Mouse (Mus musculus) neural tube, embryonic 10.5 days (tissue): ENCODE measurements around the gene Rtl8a.
"Not testable (repeated sequence)": the region's sequence is repeated elsewhere in the genome, so short reads cannot be mapped to it uniquely, and the experiment has no call there.

Experiments
- DNase-seq: peaks from one replicate; pipeline ENCODE4 v3.0.0-alpha.2; 2017; ENCODE audit warnings: low spot score; ENCODE audit errors: extremely low spot score

The Rtl8a gene

DNA sequence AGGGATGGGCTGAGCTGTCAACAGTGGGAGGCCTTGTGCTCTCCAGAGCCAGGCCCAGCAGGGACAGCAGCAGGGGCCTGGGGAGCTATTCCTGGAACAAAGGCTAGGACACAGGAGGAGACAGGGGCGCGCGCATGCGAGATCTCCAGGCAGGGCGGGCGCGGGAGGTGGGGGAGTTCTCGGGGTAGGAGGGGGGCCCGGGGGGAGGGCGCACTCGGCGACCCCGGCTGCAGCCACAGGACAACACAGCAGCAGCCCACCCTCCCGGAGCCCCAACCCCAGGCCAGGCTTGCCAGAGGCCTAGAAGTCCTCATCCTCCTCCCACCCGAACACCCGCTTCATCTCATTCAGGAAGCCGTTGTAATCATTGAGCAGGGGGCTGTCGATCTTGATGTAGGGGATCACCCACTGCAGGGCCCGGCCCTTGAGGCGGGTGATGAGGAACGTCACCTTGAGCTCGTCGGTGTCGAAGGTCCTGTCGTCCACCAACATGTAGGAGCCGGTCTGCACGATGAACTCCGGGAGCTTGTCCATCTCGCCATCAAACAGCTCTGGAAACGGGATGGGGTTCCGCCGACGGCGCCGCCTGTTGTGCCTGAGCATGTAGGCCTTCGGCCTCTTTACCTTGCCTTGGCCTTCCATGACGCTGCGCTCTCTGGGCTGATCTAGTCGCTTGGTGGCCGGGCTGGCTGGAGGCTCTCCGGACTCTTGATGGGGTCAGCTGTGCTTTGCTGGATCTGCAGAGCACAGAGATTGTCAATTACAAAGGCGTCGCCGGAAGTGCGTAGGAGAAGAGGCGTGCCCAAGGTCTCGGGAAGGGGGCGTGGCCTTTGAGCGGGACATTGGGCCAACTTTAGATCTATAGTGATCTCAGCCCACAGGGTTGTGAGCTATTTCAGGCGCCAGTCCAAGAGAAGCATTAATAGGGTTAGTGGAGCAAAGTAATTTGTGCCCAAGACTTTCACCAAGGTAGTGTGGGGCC, at the start of gene Rtl8a:
TSS of gene Rtl8a (minus strand) at position 703 of the 982 bp plus-strand sequence.
- peak; percentile 69 for DNase-seq

DNA sequence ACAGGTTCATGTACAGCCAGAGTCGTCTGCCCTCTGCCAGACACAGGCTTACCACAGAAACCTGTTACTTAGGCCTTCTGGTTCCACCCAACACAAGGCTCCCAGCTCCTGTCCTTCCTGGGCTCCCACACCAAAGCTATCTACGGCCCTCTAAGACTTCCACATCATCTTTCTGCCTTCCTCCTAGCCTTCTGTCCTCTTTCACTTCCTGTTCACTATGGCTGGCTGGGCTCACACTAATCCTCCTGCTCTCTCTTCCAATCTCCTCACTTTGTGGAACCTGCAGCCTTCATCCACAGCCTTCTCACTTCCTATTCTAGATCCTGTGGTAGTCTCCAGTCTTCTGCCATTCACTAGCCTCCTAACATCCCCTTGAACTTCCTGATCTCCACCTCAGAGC, 49.7 kb upstream of the Rtl8a start:
- DNase-seq, result no peak

DNA sequence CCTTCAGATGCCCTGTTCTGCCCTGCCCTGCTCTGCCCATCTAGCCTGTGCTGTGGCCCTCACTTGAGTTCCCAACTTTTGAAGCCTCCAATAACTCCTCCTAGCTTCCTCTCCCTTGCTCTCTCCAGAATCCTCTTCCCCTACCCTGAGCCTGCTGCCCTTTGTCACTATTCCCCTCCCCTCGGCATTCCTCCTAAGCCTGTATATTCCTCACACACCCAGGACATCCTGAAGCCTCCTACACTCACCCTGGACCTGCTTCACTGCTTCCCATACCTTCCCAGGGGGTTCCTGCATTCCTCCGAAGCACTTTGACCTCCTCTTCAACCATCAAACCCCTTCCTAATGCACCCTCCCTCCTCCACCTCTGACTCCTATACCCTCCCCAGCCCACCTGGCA, 48.6 kb upstream of the Rtl8a start:
- no peak for DNase-seq

DNA sequence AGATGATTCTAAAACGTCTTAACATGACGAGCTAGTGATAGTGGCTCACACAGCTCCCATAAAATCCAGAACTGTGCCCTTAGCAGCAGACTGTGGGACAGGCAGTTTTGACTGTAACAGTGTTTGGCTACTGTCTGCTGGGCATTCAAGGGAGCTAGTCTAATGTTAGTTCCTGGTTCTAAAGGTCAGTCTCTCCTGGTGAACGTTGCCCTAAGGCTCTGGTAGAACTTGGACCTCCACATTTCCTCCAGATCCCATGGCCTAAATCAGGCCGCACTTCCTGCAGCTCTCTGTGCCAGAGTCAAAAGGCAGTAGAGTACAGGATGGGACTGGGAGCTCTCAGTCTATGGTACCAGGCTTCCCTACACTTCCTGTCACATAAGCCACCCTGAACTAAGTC, 41.2 kb upstream of the Rtl8a start:
- not testable (repeated sequence) for DNase-seq

DNA sequence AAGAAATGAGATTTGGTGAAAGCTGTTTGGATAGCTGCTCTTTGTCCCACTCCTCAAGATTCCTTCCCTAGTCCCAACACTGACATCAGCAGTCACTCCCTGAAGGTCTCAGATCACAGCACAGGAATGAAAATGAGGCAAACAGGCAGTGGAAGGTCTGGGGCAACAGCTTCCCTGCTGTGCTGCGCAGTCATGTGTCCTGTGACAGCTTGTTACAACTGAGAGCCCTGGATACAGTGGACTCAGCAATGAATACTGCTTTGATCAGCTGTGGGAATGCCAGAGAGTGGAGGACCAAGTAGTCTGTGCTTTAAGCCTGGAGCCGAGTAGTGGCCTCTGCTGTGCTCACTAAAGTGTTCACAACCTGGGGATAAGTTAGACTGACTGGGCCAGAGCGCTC, 39.2 kb upstream of the Rtl8a start:
- DNase-seq, result not testable (repeated sequence)

DNA sequence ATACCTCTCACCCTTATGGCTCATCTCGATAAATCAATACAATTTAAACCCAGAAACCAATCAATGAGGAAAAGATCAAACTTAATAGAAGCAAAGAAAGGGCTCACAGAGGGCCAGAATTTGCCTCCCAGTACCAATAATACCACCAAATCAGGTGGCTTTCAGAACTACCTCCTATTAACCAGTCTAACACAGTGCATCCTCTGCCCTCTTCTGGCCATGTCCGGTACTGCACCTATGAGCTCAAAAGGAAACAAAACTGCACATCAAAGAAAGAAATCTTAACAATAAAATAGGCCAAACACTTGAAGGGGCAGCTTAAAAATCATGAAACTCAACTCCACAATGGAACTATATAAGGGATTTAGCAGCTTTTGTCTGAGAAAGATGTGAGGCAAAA, 33.5 kb upstream of the Rtl8a start:
- not testable (repeated sequence) for DNase-seq

DNA sequence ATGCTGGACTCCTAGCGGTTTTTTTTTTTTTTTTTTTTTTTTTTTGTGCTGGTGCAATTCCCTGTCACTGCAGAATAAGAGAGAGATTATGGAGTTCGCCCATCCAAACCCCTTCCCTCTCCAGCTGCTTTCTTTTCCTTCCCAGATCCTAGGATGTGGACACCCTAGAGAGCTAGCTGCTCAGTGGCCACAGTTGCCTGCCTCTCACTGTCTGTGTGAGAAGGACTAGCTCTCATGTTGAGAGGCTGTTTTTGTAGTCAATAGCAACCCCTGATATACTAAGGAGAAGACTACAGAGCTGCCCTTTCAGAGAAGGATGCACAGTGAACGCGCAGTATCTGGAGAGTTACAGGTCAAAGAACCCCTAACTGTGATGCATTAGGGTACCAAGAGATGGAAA, 27.2 kb upstream of the Rtl8a start:
- DNase-seq, result not testable (repeated sequence)

DNA sequence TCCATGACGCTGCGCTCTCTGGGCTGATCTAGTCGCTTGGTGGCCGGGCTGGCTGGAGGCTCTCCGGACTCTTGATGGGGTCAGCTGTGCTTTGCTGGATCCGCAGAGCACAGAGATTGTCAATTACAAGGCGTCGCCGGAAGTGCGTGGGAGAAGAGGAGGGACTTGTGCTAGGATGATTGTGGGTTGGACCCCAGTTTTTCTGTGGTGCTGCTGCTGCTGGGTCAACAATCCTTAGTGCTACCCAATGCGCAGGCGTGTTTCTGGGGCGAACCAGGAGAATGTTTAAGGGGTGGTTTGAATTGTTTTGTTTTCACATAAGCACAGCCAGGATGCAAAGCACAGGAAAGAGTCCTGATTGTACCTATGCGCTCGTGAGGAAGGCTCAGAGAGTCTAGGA, 26.8 kb upstream of the Rtl8a start, which contains the start of gene Rtl8b:
TSS of gene Rtl8b (minus strand) at position 115 of the 400 bp plus-strand sequence.
- peak; percentile 64 for DNase-seq

DNA sequence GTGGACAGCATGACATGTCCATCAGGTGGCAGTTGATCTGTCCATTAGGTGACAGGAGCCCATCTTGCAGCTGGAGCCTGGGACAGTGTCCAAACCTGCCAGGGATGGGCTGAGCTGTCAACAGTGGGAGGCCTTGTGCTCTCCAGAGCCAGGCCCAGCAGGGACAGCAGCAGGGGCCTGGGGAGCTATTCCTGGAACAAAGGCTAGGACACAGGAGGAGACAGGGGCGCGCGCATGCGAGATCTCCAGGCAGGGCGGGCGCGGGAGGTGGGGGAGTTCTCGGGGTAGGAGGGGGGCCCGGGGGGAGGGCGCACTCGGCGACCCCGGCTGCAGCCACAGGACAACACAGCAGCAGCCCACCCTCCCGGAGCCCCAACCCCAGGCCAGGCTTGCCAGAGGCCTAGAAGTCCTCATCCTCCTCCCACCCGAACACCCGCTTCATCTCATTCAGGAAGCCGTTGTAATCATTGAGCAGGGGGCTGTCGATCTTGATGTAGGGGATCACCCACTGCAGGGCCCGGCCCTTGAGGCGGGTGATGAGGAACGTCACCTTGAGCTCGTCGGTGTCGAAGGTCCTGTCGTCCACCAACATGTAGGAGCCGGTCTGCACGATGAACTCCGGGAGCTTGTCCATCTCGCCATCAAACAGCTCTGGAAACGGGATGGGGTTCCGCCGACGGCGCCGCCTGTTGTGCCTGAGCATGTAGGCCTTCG, 26.2 kb upstream of the Rtl8a start:
- DNase-seq, result not testable (repeated sequence)

DNA sequence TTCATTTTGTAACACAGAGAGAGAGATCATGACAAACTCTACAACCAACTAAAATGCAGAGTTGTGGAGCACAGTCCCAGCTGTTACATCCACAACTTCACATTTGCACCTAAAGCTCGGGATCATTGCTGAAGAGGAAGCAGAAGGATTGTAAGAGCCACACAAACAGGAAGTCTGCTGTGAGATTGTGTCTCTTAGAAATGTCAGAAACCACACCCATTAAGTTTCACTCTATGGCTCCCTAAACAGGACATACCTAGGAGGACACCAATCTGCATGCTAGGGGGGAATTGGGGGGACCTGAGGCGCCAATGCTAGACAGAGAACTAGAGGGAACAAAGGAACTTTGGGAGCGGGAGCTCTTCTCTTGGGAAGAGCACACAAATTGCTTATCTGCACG, 9.4 kb upstream of the Rtl8a start:
- DNase-seq, result not testable (repeated sequence)

DNA sequence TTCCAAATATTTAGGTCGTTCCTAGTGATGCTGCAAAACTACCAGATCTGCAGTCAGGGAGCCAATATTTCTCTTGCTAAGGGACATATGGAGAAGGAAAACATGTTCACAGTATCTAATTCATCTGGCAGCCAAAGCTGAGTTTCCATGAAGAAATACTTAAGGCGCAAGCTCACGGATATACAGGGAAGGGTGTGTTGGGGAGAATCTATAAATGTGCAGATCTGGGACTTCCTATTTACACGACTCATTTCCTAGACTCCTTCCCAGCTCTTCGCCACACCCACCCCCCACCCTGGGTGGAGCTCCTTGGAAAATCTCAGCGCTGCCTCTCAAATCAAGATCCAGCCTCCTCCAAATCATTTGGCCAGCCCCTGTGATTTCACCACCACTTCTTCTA, 2.4 kb upstream of the Rtl8a start:
- DNase-seq, result no peak

DNA sequence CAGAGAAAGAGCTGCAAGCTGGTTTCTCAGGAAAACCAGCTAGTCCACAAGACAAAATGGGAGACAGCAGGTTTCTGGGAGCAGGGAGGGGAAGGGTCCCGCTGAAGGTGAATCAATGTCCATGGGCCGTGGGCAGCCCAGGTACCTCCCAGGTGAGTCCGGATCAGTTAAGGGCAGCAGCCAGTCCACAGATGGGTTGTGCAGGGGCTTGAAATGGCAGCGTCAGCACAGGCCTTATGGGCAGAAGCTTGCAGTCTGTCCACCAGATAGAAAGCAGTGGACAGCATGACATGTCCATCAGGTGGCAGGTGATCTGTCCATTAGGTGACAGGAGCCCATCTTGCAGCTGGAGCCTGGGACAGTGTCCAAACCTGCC, 890 bp downstream of the Rtl8a start:
- not testable (repeated sequence) for DNase-seq

DNA sequence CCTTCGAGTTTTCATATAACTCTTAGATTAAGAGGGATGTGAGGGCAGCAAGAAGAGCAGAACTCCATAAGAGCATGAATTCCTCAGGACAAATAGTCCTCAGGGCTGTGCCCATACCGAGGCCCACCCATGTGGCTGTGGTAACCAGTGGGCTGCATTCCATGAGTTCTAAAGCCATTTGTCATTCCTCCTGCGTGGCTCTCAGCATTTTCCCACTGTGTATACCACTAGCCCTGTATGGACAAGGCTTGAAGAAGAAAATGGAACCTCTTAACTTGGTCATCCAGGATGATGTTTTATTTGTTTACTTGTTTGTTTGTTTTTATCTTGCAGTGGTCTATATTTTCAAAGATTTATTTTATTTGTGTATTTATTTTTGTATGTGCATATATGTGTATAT, 5.4 kb downstream of the Rtl8a start:
- not testable (repeated sequence) for DNase-seq

DNA sequence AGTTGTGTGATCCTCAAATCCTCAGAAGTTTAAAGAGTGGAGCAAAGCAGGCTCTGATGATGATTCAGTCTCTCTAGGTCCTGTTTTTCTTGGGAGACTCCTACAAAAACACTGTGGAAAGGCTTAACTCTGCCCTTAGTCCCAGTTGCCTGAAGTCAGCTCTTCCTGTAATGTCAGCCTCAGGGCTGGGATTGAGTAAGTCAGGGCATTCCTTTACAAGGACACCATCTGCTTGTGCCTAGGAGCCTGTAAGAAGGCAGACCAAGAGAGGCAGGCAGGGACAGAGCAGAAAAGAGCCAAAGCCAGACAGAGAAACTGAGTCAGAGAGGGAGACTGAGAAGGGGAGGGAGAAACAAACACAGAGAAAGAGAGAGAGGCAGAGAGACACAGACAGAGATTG, 32.1 kb downstream of the Rtl8a start:
- not testable (repeated sequence) for DNase-seq

DNA sequence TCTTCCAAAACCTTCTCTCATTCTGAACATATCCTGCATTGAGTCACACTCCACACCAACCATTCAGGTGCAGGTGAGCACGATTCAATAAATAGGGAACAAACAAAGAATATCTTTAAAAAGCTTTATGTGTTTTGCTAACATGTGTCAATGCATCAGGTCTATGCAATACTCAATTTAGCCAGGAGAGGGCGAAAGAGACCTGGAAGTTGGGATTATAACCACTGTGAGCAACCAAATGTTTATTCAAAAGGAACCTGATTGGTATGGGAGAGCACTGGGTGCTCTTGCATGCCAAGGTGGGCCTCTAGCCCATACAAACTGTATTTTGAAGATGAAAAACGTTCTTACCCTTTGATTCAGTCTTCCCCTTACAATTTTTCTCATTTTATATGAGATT, 32.9 kb downstream of the Rtl8a start:
- DNase-seq, result peak; percentile 44

DNA sequence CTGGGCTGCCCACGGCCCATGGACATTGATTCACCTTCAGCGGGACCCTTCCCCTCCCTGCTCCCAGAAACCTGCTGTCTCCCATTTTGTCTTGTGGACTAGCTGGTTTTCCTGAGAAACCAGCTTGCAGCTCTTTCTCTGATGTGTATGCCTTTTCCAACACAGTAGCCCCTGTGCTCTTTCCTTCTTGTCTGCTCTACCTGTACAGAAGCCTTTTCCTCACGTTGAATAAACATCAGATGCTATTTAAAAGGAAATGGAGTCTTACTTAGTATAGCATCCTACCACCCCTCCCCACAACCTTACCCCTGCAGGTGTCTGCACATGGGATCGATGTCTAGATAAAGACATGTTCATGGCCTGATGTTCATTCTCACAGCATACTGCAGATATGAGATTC, 34.6 kb downstream of the Rtl8a start, which contains the start of gene Gm14597:
TSS of gene Gm14597 (minus strand) at position 101 of the 400 bp plus-strand sequence.
- DNase-seq, result not testable (repeated sequence)

DNA sequence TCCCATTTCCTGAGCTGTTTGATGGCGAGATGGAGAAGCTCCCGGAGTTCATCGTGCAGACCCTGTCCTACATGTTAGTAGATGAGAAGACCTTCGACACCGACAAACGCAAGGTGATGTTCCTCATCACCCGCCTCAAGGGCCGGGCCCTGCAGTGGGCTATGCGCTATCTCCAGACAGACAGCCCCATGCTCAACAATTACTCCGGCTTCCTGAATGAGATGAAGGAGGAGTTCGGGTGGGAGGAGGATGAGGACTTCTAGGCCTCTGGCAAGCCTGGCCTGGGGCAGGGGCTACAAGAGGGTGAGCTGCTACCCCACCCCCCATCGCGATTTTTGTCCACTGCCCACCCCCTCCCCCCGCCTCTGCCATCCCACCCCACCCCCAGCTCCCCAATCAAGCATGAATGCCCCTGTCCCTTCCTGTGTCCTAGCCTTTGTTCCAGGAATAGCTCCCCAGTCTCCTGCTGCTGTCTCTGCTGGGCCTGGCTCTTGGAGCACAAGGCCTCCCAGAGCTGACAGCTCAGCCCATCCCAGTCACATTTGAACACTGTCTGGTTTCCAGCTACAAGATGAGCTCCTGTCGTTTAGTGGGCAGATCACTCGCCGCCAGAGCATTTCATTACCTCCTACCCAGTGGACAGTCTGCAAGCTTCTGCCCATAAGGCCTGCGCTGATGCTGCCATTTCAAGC, 35.2 kb downstream of the Rtl8a start:
- DNase-seq, result peak; percentile 14

DNA sequence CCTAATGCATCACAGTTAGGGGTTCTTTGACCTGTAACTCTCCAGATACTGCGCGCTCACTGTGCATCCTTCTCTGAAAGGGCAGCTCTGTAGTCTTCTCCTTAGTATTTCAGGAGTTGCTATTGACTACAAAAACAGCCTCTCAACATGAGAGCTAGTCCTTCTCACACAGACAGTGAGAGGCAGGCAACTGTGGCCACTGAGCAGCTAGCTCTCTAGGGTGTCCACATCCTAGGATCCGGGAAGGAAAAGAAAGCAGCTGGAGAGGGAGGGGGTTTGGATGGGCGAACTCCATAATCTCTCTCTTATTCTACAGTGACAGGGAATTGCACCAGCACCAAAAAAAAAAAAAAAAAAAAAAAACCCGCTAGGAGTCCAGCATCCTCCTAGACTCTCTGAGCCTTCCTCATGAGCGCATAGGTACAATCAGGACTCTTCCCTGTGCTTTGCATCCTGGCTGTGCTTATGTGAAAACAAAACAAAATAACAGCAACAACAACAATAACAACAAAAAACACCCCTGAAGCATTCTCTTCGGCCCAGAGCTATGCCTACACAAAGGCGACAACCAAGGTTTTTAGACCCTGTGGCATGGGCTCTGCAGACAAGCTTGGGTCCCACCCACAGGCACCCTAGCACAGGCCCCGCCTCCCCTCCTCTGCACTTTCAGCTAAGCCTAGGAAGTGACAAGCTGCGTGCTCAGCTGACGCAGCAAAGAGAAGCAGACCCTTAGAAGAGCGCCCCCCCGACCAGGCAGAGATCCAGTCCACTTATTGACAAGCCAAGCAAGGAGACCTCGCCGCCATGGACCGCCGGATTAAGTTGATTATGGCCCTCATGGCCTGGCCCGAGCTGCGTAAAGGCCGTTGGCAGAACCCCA, 36.0 kb downstream of the Rtl8a start, which contains the start of gene Rtl8c:
TSS of gene Rtl8c (plus strand) at position 791 of the 880 bp plus-strand sequence.
- DNase-seq, result peak; percentile 45

DNA sequence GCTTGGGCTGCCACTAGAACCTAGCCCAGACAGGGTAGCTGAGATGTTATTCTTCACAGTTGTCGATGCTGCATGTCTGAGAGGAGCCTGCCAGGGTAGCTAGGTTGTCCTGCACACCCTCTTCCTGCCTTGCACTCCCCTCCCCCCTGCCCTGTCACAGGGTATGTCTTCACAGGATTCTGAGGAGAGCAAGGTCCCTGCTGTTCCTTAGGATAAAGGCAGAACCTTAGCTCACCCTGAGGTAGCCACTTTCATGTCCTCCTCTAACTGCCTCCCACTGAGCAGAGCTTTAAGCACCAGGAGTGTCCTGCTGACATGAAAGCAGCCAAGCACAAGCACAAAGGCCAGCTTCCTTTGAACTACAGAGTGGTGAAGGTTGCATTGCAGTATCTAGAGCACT, 37.3 kb downstream of the Rtl8a start:
- DNase-seq, result not testable (repeated sequence)

DNA sequence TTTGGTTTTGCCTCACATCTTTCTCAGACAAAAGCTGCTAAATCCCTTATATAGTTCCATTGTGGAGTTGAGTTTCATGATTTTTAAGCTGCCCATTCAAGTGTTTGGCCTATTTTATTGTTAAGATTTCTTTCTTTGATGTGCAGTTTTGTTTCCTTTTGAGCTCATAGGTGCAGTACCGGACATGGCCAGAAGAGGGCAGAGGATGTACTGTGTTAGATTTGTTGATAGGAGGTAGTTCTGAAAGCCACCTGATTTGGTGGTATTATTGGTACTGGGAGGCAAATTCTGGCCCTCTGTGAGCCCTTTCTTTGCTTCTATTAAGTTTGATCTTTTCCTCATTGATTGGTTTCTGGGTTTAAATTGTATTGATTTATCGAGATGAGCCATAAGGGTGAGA, 43.5 kb downstream of the Rtl8a start:
- DNase-seq, result not testable (repeated sequence)
